In genomic region chr2:18235524-18235923, GRCm38 (mm10) we compare ENCODE assay signal across 25 mouse cellular contexts.
DNase-seq lines count a peak whose midpoint lies in the region; ATAC-seq and TF ChIP-seq lines count a peak whose summit lies in the region.
"Had no signal": no experiment of that assay in that cellular context is flagged by ENCODE, and none has a peak within 500 bp of the region (broad histone marks: within the 10 kb centered on the region; RNA-seq: fewer than 3 reads in every experiment).

No protein-coding gene starts in this region.

- H3K4me3 ChIP-seq in liver, embryonic 13.5 days (replicated peaks): no peak overlapping the region
- no peak overlapping the region for H3K4me3 ChIP-seq in MEL (ENCODE audit: control insufficient read depth in 1 of 2, insufficient read depth in 1 of 2, low read depth in 2 of 2, low read length in 2 of 2)
- H3K4me3 ChIP-seq: embryonic facial prominence, embryonic 12.5 days; embryonic facial prominence, embryonic 15.5 days; heart, embryonic 12.5 days; heart, embryonic 15.5 days; hindbrain, embryonic 10.5 days; hindbrain, embryonic 13.5 days had no signal

- TF ChIP-seq RAD21 in MEL (IDR thresholded peaks at IDR 0.05; ENCODE audit: low read depth, low read length): no peak

- no peak overlapping the region for H3K4me2 ChIP-seq in liver, embryonic 13.5 days
- H3K4me2 ChIP-seq: embryonic facial prominence, embryonic 12.5 days; embryonic facial prominence, embryonic 15.5 days; heart, embryonic 12.5 days; heart, embryonic 15.5 days; hindbrain, embryonic 13.5 days had no signal

- no peaks in the 10 kb centered on the region for H3K9me3 ChIP-seq in liver, embryonic 13.5 days (replicated peaks)
- no peaks in the 10 kb centered on the region for H3K9me3 ChIP-seq in MEL (replicated peaks; ENCODE audit: insufficient read depth, low read length)
- H3K9me3 ChIP-seq: embryonic facial prominence, embryonic 12.5 days; embryonic facial prominence, embryonic 15.5 days; heart, embryonic 12.5 days; heart, embryonic 15.5 days; hindbrain, embryonic 10.5 days; hindbrain, embryonic 13.5 days had no signal

- no peak for TF ChIP-seq POLR2A in MEL (IDR thresholded peaks at IDR 0.05; ENCODE audit: control insufficient read depth in 1 of 2, insufficient read depth in 1 of 2, low read depth in 1 of 2, low read length in 2 of 2, poor library complexity in 1 of 2)

- DNase-seq in liver, embryonic 13.5 days: no peak
- DNase-seq in liver (no peak), MEL (ENCODE audit: low read depth, low spot score) (peak; percentile 33)
- DNase-seq in c-Kit-positive CD71-positive TER-119-positive erythroid progenitor cells, embryonic 14.5 days (ENCODE audit: low spot score): peak; percentile 3
- no peak for DNase-seq in left cerebral cortex, adult 8-10 months (ENCODE audit: low spot score in 2 of 2)
- DNase-seq in gastrocnemius, postnatal 4 days (ENCODE audit: low spot score in 2 of 2): no peak
- DNase-seq: adrenal gland, postnatal 10 days; adrenal gland, postnatal 36 days; cerebellum, adult 11 months; cerebellum, adult 2 months; cerebellum, adult 9-11 months; cerebellum, postnatal 25 days; gastrocnemius, postnatal 25 days; heart, postnatal 10 days; heart, postnatal 36 days had no signal

- TF ChIP-seq EP300 in MEL (IDR thresholded peaks at IDR 0.05; ENCODE audit: low read depth in 1 of 2, low read length in 2 of 2): peak in 1 of 2 experiments; percentile 31; a peak in 1 of 4 replicates

- H3K9ac ChIP-seq in liver, embryonic 13.5 days: no peak overlapping the region
- H3K9ac ChIP-seq in MEL (ENCODE audit: control insufficient read depth, low read depth, low read length, poor library complexity, severe bottlenecking): no peak overlapping the region
- H3K9ac ChIP-seq: embryonic facial prominence, embryonic 12.5 days; embryonic facial prominence, embryonic 15.5 days; heart, embryonic 12.5 days; heart, embryonic 15.5 days; hindbrain, embryonic 13.5 days had no signal

- peak; percentile 58 for ATAC-seq in liver, embryonic 13.5 days (ENCODE audit: low read depth)
- ATAC-seq: activated CD4-positive, CD25-positive, alpha-beta regulatory T cell, adult 4 months; CD4-positive, CD25-positive, alpha-beta regulatory T cell, adult 4 months; forebrain, embryonic 14.5 days; hindbrain, embryonic 16.5 days had no signal

- H3K4me1 ChIP-seq in liver, embryonic 13.5 days (replicated peaks): peaks cover 5% of the 10 kb centered on the region; the same call in 1 of the 2 replicates
- peaks cover 0 to 6% of the 10 kb centered on the region in 2 experiments; a peak in 1 of 4 replicates for H3K4me1 ChIP-seq in MEL (ENCODE audit: control insufficient read depth in 1 of 2, insufficient read depth in 2 of 2, low read length in 2 of 2)
- H3K4me1 ChIP-seq: embryonic facial prominence, embryonic 12.5 days; embryonic facial prominence, embryonic 15.5 days had no signal

- H3K79me2 ChIP-seq in MEL (ENCODE audit: control insufficient read depth, insufficient read depth, low read length, poor library complexity): no peaks in the 10 kb centered on the region

- 48% methylated on average over 5 of the region's 5 CpGs for WGBS in liver, embryonic 13.5 days (ENCODE audit: insufficient replicate concordance)

- H3K27ac ChIP-seq in liver, embryonic 13.5 days: no peak overlapping the region
- H3K27ac ChIP-seq in MEL (ENCODE audit: control insufficient read depth, low read depth, low read length): no peak overlapping the region
- H3K27ac ChIP-seq: embryonic facial prominence, embryonic 12.5 days; embryonic facial prominence, embryonic 15.5 days; heart, embryonic 15.5 days; hindbrain, embryonic 10.5 days; hindbrain, embryonic 13.5 days had no signal

- H3K27me3 ChIP-seq in liver, embryonic 13.5 days: no peaks in the 10 kb centered on the region
- H3K27me3 ChIP-seq in MEL (ENCODE audit: control insufficient read depth in 1 of 2, insufficient read depth in 2 of 2, low read length in 2 of 2): no peaks in the 10 kb centered on the region
- H3K27me3 ChIP-seq: embryonic facial prominence, embryonic 12.5 days; embryonic facial prominence, embryonic 15.5 days; heart, embryonic 12.5 days; heart, embryonic 15.5 days; hindbrain, embryonic 13.5 days had no signal

- H3K36me3 ChIP-seq in liver, embryonic 13.5 days: no peaks in the 10 kb centered on the region
- H3K36me3 ChIP-seq in MEL (ENCODE audit: control insufficient read depth in 1 of 2, insufficient read depth in 2 of 2, low read length in 2 of 2): no peaks in the 10 kb centered on the region
- H3K36me3 ChIP-seq: embryonic facial prominence, embryonic 12.5 days; embryonic facial prominence, embryonic 15.5 days; heart, embryonic 15.5 days; hindbrain, embryonic 10.5 days had no signal

- TF ChIP-seq CTCF in MEL (IDR thresholded peaks at IDR 0.05 in 2 of 3, conservative IDR thresholded peaks at IDR 0.05 in 1 of 3; ENCODE audit: control insufficient read depth in 1 of 3, insufficient read depth in 1 of 3, low read depth in 2 of 3, low read length in 3 of 3, poor library complexity in 1 of 3, severe bottlenecking in 1 of 3): no peak

TF ChIP-seq in MEL, 35 proteins besides CTCF, POLR2A, EP300 and RAD21:
- TF ChIP-seq TCF12 (IDR thresholded peaks at IDR 0.05; ENCODE audit: low read depth, low read length) (peak; percentile 28; the same call in 1 of the 2 replicates), GATA1 (IDR thresholded peaks at IDR 0.05; ENCODE audit: low read depth, low read length) (peak; percentile 41; the same call in 1 of the 2 replicates), KAT2A (conservative IDR thresholded peaks at IDR 0.05; ENCODE audit: low read depth, low read length) (no peak)

Comparison
In these comparisons a context has a peak if more than half of its experiments do, and no peak if none do; other contexts are left out.
1. DNase-seq: peak in MEL (single experiment) and c-Kit-positive CD71-positive TER-119-positive erythroid progenitor cells, embryonic 14.5 days (single experiment); none in liver, embryonic 13.5 days (single experiment), liver (single experiment), left cerebral cortex, adult 8-10 months (0 of 2) and gastrocnemius, postnatal 4 days (0 of 2).